Mouse (Mus musculus) retina, adult 2 months (tissue): ENCODE data around the gene Csde1.

Experiments used
- DNase-seq: peaks from one replicate; pipeline ENCODE4 v3.0.0-alpha.2; 2012; ENCODE audit warnings: low read depth, low spot score

Gene Csde1

DNA sequence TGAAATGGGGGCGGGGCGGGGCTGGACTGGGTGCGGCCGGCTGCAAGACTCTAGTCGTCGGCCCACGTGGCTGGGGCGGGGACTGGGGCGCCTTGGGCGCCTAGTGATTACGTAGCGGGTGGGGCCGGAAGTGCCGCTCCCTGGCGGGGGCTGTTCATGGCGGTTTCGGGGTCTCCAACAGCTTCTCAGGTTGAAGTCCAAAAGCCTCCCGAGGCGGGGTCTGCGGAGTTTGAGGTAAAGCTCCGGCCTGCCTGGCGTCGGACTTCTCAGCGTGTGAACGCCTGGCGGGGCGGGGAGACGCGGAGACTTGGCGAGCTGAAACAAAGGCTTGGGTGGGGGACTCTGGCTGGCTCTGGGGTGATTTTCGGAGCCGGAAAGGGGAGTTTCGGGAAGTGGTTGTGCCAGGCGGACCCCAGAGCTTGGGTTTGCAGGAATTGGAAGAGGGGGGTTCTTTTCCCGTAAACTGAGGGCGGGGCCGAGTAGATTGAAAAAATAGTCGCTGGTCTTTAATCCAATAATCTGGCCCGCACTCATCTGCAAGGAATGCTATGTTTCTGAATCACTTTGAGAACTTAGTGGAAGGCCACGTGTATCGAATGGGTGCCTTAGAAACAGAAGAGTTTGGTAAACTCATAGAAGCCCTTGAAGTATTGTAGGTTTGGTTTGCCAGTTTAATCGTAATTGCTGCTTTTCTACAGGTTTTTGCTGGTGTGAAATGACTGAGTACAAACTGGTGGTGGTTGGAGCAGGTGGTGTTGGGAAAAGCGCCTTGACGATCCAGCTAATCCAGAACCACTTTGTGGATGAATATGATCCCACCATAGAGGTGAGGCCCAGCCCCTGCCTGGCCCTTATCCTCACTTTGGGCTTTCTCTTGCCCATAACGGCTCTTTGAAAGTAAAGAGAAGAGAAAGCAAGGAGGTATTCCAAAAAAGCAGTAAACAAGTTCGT is 38.3 kb downstream of the Csde1 start, which contains the start of gene Nras:
Gene Nras (plus strand): TSS at position 79 of the 951 bp plus-strand sequence.
- DNase-seq = peak; percentile 67

DNA sequence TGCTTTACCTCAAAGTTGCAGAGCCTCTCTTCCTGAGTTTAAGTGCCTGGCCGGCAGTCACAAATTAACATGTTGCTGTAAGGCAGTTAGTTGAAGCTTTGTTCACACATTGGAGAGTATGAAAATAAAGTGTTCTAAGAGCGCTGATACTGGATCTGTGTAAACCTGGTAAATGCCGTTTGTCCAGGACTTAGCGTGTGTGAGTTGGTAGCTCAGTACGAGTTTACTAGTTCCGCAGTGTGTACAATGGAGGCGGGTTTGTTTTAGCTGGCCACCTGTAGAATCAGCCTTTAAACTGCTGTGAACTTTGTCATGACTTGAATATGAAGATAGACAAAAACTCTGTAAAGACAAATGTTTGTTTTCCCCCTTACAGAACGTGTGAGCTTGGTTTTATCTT is 46.7 kb downstream of the Csde1 start:
- no peak for DNase-seq

DNA sequence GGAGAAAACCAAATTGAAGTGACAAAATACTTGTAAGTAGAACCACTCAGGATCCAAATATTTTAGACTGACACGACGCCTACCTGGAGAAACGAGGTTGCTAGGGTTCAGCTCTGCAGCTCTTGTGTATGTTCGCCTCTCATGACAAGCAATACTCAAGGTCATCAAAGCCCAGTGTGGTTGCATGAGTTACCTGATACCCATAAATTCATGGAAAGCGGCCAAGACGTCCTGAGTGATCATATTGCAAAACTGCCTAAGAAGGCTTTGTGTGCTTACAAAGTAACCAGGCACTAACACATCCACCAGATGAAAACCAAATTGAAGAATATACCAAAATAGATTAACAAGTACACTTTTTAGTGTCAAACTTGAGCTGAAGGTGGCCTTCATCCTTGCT is 48.7 kb downstream of the Csde1 start:
- DNase-seq = no peak

DNA sequence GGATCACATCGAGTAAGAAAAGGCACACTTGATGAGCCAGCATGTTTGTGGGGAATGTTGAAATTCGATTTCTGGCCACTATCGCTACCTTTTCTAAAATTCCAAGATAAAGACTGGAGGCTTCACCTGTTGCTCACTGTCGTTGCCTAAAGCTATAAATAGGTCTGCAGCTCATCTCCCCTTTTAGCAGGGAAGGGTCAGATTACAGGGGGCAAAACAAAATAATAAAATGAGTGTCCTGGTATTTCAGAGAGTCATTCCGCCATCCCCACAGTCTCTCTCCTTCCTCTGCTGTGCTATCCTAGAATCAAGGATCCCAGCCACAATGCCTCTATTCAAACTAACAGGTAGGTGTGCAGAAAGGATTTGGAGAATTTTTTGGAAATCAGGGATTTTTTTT is 53.5 kb downstream of the Csde1 start, which contains the start of gene Ampd1:
Gene Ampd1 (plus strand): TSS at position 244 of the 400 bp plus-strand sequence.
- no peak for DNase-seq

DNA sequence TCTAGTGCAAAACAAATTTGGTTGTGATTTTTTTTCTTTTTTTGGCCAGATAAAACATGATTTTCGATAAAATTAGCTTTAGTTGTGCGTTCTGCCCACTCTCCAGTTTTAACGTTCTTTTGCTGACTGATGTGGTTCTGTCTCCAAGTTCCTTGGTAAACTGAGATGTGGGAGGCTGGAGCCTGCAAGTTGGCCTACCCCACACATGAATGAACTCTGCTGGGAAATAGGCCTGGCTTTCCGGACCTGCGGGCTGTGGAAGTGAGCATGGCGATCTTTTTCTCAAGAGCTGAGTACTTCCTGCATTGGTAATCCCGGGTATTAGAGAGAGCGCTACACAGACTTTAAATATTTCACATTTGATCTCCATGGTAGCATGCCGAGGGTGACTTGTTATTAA is 55.6 kb downstream of the Csde1 start:
- no peak for DNase-seq

DNA sequence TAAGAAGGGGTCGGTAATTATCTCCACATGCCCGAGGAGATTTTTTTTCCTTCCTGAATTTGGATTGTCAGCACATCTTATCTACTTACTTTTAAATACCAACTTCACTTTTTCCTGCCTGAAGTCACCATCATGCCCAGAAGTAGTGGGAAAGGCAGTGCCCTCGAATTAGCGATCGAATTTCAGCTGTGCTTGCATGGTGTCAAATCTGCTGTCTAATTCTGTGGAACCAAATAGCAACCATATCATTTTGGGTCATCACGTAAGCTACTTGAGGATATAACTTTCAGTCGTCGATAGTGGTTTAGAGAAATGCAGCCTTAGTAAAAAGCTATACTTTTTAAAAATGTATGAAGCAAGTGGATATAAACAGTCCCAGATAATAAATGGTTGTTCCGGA is 56.2 kb downstream of the Csde1 start:
- no peak for DNase-seq

DNA sequence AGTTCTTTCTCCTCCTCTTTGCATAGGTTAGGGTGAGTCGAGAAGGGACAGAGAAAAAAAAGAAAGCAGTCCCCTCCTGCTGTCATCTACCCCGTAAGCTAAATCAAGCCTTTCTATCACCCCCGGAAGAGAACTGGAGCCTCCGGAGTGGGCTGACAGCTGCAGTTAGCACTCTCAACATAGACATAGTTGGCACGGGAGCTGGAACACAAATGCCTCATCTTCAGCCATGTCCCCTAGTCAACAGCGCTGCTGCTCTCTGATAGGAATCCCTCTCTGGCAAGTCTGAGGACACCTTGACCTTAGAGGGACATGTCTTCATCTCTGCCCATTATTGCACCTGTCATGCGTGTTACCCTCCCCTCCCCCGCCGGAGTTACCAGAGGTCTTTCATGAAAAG is 59.1 kb downstream of the Csde1 start:
- no peak for DNase-seq

DNA sequence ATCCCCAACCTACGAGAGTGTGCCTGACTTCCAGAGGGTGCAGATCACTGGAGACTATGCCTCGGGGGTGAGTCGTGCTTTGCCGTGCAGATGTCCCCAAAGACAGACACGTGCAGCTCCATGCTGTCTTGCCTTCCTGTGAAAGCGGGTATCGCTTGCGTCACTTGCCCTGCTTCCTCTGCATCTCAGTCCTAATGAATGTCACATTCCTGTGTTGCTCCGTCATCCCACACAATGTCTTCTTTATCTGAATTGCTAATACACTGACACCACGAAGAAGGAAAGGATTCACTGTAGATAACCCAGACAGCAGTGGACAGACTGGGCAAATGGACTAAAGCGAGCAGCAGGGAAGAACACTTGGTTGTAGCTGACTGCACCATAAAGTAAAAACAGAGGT is 60.8 kb downstream of the Csde1 start:
- DNase-seq = no peak

DNA sequence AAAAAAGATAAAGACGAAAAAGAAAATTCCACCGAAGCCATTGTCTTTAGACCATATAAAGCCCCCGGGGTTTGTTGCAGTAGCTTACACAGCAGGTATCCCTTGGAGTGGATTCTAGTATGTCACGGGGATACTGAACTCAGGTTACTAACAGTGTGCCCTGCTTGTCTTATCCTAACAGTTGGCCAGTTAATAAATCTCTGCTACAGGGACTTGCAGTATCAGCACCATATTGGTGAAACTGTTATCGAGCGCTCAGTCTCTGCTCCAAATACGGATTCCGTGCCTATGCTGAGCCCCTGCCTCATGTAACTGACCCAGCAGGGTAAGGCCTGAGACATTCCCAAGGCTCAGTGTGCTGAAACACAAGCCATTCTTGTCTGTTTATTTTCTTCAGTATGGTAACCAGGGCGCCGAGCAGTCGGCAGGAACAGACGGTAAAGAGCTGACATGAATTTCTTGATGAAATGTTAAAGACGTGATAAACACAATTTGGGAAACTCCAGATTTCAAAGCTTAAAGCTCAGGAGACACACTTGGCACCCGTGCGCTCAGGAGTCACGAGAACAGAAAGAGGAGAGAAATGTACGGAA is 61.7 kb downstream of the Csde1 start:
- no peak for DNase-seq

DNA sequence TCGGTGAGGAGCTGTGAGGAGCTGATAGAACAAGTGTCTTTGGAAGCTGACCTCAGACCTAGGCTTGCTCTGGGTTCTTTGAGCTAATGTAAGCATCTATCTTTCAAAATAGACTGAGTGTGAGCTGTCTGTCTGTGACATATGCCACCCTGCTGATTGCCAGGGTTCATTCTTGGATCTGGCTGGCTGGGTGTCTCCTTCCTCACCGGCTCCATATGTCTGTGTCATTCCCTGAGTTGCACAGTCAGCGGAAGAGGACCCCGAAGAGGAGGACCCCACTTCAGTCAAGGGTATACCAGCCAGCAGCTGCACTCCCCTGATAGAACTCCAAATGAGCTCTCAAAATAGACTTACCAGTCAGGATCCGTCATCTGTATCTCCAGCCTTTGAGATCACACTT is 62.5 kb downstream of the Csde1 start:
- no peak for DNase-seq

DNA sequence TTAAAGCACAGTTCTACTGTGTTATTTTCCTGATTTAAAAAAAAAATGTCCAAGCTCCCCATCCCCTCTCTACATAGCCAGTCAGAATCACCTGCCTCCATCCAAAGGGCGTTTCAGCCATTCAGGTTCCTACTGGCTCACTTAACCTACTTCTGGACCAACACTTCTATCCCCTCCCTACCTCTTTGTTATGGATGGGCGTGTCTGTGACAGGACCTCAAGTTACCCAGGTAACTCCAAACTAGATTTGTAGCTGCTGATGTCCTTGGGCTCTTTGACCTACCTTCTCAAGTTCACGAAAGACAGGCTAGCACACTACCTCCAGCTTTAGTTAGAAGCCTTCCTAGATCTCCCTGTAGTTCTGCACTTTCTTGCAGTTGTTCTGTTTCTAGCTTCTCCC is 65.8 kb downstream of the Csde1 start:
- no peak for DNase-seq

DNA sequence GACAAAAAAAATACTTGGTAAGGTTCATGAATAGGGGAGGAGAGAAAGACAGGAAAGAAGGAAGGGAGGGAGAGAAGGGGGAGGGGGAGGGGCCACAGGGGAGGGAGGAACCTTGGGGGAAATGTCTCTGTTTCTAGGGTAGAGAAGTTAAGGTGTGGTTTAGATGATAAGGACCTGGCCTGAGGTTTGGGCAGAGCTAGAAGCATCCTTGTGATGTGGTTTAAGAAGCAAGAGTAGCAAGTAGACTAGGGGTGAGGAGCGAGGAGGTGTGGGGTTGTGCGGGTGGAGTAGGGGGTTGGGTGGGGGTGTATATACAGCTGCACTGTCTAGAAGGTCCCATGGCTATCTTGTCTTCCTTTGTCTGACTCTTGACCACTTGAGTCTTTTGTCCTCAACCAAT is 71.5 kb downstream of the Csde1 start:
- DNase-seq = no peak

DNA sequence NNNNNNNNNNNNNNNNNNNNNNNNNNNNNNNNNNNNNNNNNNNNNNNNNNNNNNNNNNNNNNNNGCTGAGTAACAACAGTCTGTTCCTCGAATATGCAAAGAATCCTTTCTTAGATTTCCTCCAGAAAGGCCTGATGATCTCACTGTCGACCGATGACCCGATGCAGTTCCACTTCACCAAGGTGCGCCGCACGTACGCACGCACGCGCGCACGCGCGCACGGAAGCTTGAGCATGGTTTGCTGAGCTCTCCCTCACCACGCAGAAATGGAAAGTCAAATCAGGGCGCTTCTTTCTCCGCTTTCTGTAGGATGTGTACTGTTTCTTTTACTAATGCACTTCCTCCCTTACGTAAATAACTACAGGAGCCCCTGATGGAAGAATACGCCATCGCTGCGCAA is 78.4 kb downstream of the Csde1 start:
- DNase-seq = no peak

DNA sequence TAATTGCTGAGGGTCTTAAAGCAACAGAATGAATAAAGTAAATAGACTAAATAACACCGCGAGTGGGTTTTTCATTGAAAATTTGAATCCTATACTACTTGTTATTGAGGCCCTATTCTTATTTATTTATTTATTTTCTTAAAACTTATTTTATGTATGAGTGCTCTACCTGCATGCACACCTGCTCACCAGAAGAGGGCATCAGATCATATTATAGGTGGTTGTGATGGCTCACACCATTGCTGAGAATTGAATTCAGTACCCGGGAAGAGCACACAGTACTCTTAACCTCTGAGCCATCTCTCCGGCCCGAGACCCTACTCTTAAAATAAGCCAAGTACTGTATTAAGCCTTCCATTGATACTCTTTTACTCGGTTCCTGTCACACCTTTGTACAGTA is 79.4 kb downstream of the Csde1 start:
- DNase-seq = no peak

DNA sequence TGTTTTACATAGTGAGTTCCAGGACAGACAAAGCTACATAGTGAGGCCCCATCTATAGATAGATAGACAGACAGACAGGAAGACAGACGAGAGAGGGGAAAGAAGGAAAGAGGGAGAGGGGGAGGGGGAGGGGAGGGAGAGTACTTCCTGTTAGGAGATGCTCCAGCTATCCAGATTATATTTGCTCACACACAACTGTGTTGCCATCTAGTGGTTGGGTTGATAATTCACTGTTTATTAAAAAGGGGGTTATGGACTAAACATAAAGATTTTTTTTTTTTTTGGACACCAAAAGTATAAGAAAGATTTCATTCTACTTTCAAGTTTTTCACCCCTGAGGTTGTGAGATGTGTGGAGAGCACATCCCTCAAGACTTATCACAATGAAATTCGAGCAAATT is 80.5 kb downstream of the Csde1 start:
- no peak for DNase-seq

DNA sequence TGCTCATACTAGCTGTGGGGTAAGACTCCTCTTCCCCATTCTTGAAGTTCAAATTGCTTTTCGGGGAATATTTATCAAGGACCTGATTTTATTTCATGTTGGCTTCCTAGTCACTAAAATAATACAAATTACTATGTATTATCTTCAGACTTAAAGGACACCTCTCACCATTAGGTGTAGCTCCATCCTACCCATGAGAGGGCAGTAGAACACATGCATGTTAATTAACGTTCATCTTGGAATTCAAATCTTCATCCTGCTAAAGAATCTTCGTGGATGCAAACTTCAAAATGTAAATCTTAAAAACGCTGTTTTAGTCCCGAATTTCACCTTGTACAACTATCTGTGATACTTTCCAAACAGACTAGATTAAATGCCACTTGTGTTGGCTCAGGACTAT is 81.0 kb downstream of the Csde1 start:
- DNase-seq = no peak

DNA sequence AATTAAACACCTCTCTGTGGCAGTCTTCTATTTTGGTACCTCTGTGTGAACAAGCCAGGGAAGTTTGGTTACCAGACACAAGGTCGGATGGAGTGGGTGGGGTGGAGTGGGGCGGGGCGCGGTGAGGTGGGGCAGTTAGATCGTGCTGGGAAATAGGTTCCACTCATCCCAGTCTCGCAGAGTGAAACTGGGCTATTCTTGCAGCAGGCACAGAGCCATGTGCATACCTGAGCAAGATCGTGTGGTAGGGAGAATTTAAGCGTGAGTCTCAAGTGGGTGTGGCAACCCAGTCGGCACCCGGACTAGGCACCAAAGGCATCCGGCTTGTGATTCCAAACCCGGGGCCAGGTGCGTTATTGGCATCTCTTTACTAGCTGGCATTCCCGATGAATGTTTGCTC is 81.7 kb downstream of the Csde1 start:
- DNase-seq = no peak

DNA sequence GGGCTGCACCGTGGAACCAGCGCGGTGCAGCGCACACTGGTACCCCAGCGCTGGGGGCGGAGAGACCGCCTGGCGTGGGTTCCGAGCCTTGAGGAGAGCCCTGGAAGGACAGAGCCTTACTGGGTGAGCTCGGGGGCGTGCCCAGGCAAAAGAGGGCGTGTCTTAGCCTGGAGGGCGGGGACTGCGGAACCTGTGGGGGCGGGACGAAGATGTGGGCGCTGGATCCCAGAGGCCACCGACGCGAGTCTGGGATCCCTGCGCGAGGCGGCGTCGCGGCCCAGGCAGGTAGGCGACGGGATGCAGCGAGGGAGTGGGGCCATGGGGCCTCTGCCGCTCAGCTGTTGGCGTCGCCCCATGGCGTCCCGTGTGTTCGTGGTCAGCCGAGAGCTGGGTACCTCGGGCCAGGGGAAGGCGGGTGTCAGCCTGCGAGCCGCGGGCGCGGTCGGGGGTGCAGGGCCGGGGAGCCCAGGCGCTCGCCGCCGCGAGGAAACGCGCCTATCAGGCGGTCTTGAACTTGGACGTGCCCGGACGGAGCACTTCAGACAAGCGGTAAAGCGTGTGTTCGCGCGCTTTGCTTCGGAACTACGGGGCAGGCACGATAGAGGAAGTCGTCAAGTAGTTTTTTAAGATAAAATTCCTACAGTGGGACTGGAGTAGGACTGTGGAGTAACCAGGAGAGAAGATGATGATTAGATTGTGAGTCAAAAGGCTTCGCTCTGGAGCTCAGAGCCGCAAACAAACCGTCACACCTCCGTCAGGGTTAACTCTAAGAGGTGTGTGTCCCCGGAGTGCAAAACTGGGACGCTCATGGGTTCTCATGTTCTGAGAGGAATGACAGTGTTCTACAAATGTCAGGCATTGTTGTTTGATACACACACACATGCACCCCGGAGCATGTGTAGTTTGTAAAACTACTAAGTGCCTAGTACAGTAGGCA is 82.5 kb downstream of the Csde1 start, which contains the start of gene Dennd2c:
Gene Dennd2c (plus strand): TSS at position 151 of the 937 bp plus-strand sequence.
- peak; percentile 49 for DNase-seq
